Mouse (Mus musculus): Measurements from ENCODE around the gene Tmem221. TPM values are rescaled to one million over a fixed set of nuclear protein-coding genes. Genes with fewer than 3 reads are reported as not detected.

Gene Tmem221
- polyA plus RNA-seq, 1 experiment from 2014 or later, result 0.21 TPM

DNA sequence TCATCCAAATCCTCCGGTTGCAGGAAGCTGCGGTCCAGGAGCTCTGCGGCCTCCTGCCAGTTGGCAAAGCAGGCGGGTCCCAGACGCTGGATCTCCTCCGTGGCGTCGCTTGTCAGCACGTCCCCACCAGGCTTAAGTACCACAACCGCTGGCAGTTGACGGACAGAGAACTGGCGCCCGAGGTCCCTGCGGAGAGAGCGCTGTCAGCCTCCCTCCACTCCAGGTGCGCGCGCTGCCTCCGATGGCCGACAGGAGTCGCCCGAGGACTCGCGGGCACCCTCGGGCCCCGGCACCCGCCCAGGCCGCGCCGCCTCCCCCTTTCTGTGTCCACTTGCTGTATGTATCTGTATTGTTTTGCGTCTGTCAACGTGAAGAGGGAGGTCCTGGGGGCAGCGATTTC lies 4.1 kb upstream of the Tmem221 start:
- peak overlapping the region; percentile 54 for H3K4me2 ChIP-seq
- 0 out of 2 replicates have a peak, but pooled peaks cover 3% of the 10 kb centered on the region for H3K9me3 ChIP-seq (replicated peaks; ENCODE audit: control insufficient read depth, low read length)
- 1% methylated on average over 32 of the region's 33 CpGs for WGBS (ENCODE audit: insufficient replicate concordance)
- H3K4me1 ChIP-seq (ENCODE audit: control insufficient read depth, insufficient read depth, low read length), result peaks cover 8% of the 10 kb centered on the region
- H3K27ac ChIP-seq (ENCODE audit: low read depth, low read length), result no peak overlapping the region
- H3K4me3 ChIP-seq (ENCODE audit: low read depth, low read length), result peak overlapping the region; percentile 1; the same call in 1 of the 2 replicates
- peaks cover 2% of the 10 kb centered on the region; the same call in 1 of the 2 replicates for H3K36me3 ChIP-seq (ENCODE audit: control insufficient read depth, insufficient read depth, low read length)
- H3K27me3 ChIP-seq (ENCODE audit: control insufficient read depth, insufficient read depth, low read length), result peaks cover 56% of the 10 kb centered on the region
- no peak overlapping the region for H3K9ac ChIP-seq (ENCODE audit: low read depth, low read length)
- 0 out of 2 replicates have a peak, but pooled peaks have one; percentile 12 for ATAC-seq (replicated peaks; ENCODE audit: insufficient number of reproducible peaks, low FRiP score, low TSS enrichment)

DNA sequence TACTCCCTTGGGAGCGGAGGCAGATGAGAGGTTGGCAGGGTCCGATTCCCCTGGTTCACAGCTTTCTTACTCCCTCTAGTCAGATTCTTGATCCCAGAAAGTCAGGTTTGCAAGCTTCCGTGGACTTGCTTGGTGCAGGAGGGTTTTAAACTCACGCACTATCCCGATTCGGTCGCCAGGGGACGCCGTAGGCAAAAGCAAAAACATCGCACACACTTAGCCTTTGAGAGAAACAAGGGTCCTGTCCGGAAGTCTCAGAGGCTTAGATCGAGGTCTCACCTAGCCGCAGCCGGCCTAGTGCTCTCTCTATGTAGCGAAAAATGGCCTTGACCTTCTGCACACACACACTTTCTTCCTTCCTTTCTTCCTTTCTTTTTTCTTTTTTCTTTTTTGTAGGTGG lies 2.7 kb upstream of the Tmem221 start:
- WGBS (ENCODE audit: insufficient replicate concordance), result 3% methylated on average over 15 of the region's 15 CpGs
- no peak overlapping the region for H3K27ac ChIP-seq (ENCODE audit: low read depth, low read length)
- no peak overlapping the region for H3K9ac ChIP-seq (ENCODE audit: low read depth, low read length)
- peaks cover 8% of the 10 kb centered on the region for H3K4me1 ChIP-seq (ENCODE audit: control insufficient read depth, insufficient read depth, low read length)
- H3K9me3 ChIP-seq (replicated peaks; ENCODE audit: control insufficient read depth, low read length), result 0 out of 2 replicates have a peak, but pooled peaks cover 3% of the 10 kb centered on the region
- no peak overlapping the region for H3K4me3 ChIP-seq (ENCODE audit: low read depth, low read length)
- peaks cover 2% of the 10 kb centered on the region; the same call in 1 of the 2 replicates for H3K36me3 ChIP-seq (ENCODE audit: control insufficient read depth, insufficient read depth, low read length)
- peaks cover 64% of the 10 kb centered on the region for H3K27me3 ChIP-seq (ENCODE audit: control insufficient read depth, insufficient read depth, low read length)
- H3K4me2 ChIP-seq, result no peak overlapping the region
- no peak for ATAC-seq (replicated peaks; ENCODE audit: insufficient number of reproducible peaks, low FRiP score, low TSS enrichment)

DNA sequence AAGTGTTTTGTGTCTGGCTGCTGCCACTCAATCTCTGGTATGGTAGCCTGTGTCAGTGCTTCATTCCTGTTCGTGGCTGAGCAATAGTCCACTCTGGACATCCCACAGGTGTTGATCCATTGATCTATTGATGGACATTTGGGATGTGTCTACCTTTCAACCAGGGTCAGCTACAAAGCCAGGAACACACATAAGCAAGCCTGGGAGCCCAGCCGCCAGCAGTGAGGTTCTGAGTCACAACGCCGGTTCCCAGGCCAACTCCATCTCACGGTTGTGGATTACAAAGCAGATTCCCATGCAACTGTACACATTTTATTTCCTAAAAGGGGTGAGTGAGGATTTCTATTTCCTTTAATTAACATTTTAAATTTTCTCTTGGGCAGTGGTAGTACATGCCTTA lies 2.1 kb upstream of the Tmem221 start:
- H3K4me3 ChIP-seq (ENCODE audit: low read depth, low read length), result no peak overlapping the region
- no peak overlapping the region for H3K27ac ChIP-seq (ENCODE audit: low read depth, low read length)
- no peak for ATAC-seq (replicated peaks; ENCODE audit: insufficient number of reproducible peaks, low FRiP score, low TSS enrichment)
- H3K36me3 ChIP-seq (ENCODE audit: control insufficient read depth, insufficient read depth, low read length), result peaks cover 2% of the 10 kb centered on the region; the same call in 1 of the 2 replicates
- 0 out of 2 replicates have a peak, but pooled peaks cover 3% of the 10 kb centered on the region for H3K9me3 ChIP-seq (replicated peaks; ENCODE audit: control insufficient read depth, low read length)
- peaks cover 62% of the 10 kb centered on the region for H3K27me3 ChIP-seq (ENCODE audit: control insufficient read depth, insufficient read depth, low read length)
- WGBS (ENCODE audit: insufficient replicate concordance), result 80% methylated on average over 5 of the region's 5 CpGs
- no peak overlapping the region for H3K4me2 ChIP-seq
- H3K4me1 ChIP-seq (ENCODE audit: control insufficient read depth, insufficient read depth, low read length), result peaks cover 8% of the 10 kb centered on the region
- no peak overlapping the region for H3K9ac ChIP-seq (ENCODE audit: low read depth, low read length)

DNA sequence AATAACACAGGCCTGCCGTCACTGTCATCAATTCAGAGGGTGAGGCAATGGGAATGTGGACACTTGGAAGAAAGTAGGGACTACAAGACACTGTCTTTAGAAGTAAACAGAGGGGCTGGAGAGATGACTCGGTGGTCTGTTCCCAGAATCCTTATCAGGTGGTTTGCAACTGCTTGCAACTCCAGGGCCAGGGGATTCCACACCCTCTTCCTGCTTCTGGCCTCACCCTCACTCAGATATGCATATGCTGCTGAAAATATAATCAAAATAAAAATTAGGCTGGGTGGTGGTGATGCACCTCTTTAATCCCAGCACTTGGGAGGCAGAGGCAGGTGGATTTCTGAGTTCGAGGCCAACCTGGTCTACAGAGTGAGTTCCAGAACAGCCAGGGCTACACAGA lies 1.4 kb upstream of the Tmem221 start:
- H3K27me3 ChIP-seq (ENCODE audit: control insufficient read depth, insufficient read depth, low read length), result peaks cover 66% of the 10 kb centered on the region
- H3K36me3 ChIP-seq (ENCODE audit: control insufficient read depth, insufficient read depth, low read length), result peaks cover 2% of the 10 kb centered on the region; the same call in 1 of the 2 replicates
- 56% methylated on average over 3 of the region's 3 CpGs for WGBS (ENCODE audit: insufficient replicate concordance)
- H3K4me2 ChIP-seq, result no peak overlapping the region
- ATAC-seq (replicated peaks; ENCODE audit: insufficient number of reproducible peaks, low FRiP score, low TSS enrichment), result no peak
- no peak overlapping the region for H3K4me3 ChIP-seq (ENCODE audit: low read depth, low read length)
- peaks cover 8% of the 10 kb centered on the region for H3K4me1 ChIP-seq (ENCODE audit: control insufficient read depth, insufficient read depth, low read length)
- 0 out of 2 replicates have a peak, but pooled peaks cover 3% of the 10 kb centered on the region for H3K9me3 ChIP-seq (replicated peaks; ENCODE audit: control insufficient read depth, low read length)
- H3K9ac ChIP-seq (ENCODE audit: low read depth, low read length), result no peak overlapping the region
- H3K27ac ChIP-seq (ENCODE audit: low read depth, low read length), result no peak overlapping the region

DNA sequence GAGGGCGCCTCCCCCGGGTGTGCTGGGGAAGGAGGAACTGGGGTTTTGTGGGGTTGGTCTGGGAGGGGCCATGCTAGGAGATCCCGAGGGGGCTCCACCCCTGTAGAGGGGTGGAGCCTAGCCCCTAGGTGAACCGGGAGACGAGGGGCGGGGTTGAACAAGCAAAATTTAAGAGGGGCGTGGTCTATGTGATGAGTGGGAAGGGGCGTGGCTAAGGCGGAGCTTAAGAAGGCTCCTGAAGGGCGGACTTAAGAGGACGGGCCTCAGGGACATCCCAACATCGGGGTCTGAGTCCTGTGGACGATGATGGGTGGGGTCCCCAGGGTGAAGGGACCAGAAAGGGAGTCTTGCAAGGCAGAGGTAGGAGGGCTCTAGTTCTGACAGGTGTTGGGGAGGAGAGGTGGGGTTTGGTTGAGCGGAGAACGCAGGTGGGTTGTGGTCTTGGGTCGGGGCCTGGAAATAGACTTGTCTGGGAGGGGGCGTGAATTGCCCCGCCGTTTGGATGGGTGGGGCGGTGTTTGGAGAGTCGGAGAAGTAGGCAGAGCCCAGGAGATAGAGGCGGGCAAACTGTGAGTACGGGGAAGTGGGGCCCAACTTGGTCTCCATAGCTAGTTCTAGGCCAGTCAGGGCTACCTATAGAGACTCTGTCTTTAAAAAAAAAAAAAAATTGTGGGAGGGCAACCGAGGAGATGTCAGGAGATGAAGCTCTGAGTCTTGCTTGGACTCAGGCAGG lies 453 bp upstream of the Tmem221 start:
- 3% methylated on average over 24 of the region's 24 CpGs for WGBS (ENCODE audit: insufficient replicate concordance)
- peak overlapping the region; percentile 44 for H3K4me3 ChIP-seq (ENCODE audit: low read depth, low read length)
- no peak overlapping the region for H3K9ac ChIP-seq (ENCODE audit: low read depth, low read length)
- peaks cover 66% of the 10 kb centered on the region for H3K27me3 ChIP-seq (ENCODE audit: control insufficient read depth, insufficient read depth, low read length)
- H3K9me3 ChIP-seq (replicated peaks; ENCODE audit: control insufficient read depth, low read length), result 0 out of 2 replicates have a peak, but pooled peaks cover 2% of the 10 kb centered on the region
- H3K36me3 ChIP-seq (ENCODE audit: control insufficient read depth, insufficient read depth, low read length), result peaks cover 2% of the 10 kb centered on the region; the same call in 1 of the 2 replicates
- no peak overlapping the region for H3K27ac ChIP-seq (ENCODE audit: low read depth, low read length)
- ATAC-seq (replicated peaks; ENCODE audit: insufficient number of reproducible peaks, low FRiP score, low TSS enrichment), result peak; percentile 45
- peaks cover 8% of the 10 kb centered on the region for H3K4me1 ChIP-seq (ENCODE audit: control insufficient read depth, insufficient read depth, low read length)
- peak overlapping the region; percentile 74 for H3K4me2 ChIP-seq

DNA sequence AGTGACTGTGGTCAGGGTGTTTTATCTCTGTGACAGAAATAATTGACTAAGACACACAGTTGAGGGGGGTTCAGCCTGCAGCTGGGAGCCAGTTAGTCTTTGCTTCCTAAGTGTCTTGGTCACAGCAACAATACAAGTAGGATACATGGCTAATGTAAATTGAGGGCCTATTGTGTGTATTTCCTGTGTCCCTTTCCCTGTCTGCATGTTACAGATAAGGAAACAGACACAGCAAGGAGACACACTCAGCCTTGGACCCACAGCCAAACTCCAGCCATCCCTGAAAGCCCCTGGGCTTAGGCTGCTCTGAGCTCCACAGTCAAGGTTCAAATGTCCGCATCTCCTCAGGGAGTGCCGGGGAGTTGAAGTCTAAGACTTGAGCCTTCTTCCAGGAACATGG lies 4.0 kb downstream of the Tmem221 start:
- H3K27ac ChIP-seq (ENCODE audit: low read depth, low read length), result no peak overlapping the region
- H3K36me3 ChIP-seq (ENCODE audit: control insufficient read depth, insufficient read depth, low read length), result no peaks in the 10 kb centered on the region
- ATAC-seq (replicated peaks; ENCODE audit: insufficient number of reproducible peaks, low FRiP score, low TSS enrichment), result no peak

DNA sequence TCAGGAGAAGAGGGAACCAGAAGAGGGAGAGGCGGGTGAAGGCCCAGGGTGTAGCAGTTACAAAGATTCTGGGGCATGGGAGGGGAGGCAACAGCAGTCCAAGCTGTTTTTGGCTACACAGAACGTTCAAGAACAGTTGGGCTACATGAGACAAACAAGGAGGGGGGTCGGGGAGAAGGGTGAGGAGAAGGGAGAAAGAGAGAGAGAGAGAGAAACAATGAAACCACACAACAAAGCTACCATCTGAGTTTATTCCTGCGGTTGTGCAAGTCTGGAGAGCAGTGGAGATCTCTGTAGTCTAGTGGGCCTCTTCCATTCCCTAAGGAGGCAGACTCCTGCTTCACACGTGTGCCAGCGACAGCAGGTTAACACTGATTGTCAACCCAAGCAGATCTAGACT lies 4.7 kb downstream of the Tmem221 start:
- 84% methylated on average over 6 of the region's 6 CpGs for WGBS (ENCODE audit: insufficient replicate concordance)
- H3K36me3 ChIP-seq (ENCODE audit: control insufficient read depth, insufficient read depth, low read length), result no peaks in the 10 kb centered on the region
- no peak overlapping the region for H3K4me3 ChIP-seq (ENCODE audit: low read depth, low read length)
- H3K9me3 ChIP-seq (replicated peaks; ENCODE audit: control insufficient read depth, low read length), result no peaks in the 10 kb centered on the region
- no peak overlapping the region for H3K27ac ChIP-seq (ENCODE audit: low read depth, low read length)
- ATAC-seq (replicated peaks; ENCODE audit: insufficient number of reproducible peaks, low FRiP score, low TSS enrichment), result no peak
- H3K4me2 ChIP-seq, result no peak overlapping the region
- peaks cover 31% of the 10 kb centered on the region for H3K27me3 ChIP-seq (ENCODE audit: control insufficient read depth, insufficient read depth, low read length)
- peaks cover 12% of the 10 kb centered on the region for H3K4me1 ChIP-seq (ENCODE audit: control insufficient read depth, insufficient read depth, low read length)
- no peak overlapping the region for H3K9ac ChIP-seq (ENCODE audit: low read depth, low read length)

More for the DNA sequence above, 4.0 kb downstream of the Tmem221 start:
- H3K27me3 ChIP-seq (ENCODE audit: control insufficient read depth, insufficient read depth, low read length), result peaks cover 37% of the 10 kb centered on the region
- H3K4me2 ChIP-seq, result no peak overlapping the region; the same call in 1 of the 2 replicates
- WGBS (ENCODE audit: insufficient replicate concordance), result 82% methylated on average over 2 of the region's 2 CpGs
- no peaks in the 10 kb centered on the region for H3K9me3 ChIP-seq (replicated peaks; ENCODE audit: control insufficient read depth, low read length)
- no peak overlapping the region for H3K9ac ChIP-seq (ENCODE audit: low read depth, low read length)
- H3K4me3 ChIP-seq (ENCODE audit: low read depth, low read length), result no peak overlapping the region
- peaks cover 13% of the 10 kb centered on the region for H3K4me1 ChIP-seq (ENCODE audit: control insufficient read depth, insufficient read depth, low read length)

DNA sequence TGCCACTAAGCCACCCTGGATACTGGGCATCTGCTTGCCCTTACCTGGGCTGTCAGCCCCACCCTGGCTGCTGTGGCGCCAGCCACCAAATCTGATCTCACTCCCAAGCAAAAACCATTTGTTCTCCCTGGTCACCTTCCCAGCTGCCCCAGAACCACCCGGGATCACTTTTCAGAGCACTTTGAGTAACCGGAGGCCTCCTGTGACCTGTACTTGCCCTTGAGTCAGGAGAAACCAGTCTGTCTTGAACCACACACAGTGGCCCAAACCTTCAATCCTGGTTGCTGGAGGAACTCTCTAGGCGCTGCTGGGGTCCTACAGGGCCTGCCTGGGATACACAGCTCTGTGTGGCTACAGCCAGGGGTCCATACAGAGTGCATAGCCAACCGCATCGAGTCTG lies 5.9 kb downstream of the Tmem221 start:
- Histone ChIP-seq H3K27ac (ENCODE audit: low read depth, low read length) (no peak overlapping the region), H3K9me3 (replicated peaks; ENCODE audit: control insufficient read depth, low read length) (no peaks in the 10 kb centered on the region), H3K4me2 (no peak overlapping the region), H3K36me3 (ENCODE audit: control insufficient read depth, insufficient read depth, low read length) (peaks cover 3% of the 10 kb centered on the region), H3K9ac (ENCODE audit: low read depth, low read length) (no peak overlapping the region), H3K4me3 (ENCODE audit: low read depth, low read length) (no peak overlapping the region), H3K4me1 (ENCODE audit: control insufficient read depth, insufficient read depth, low read length) (0 out of 2 replicates have a peak, but pooled peaks cover 5% of the 10 kb centered on the region), H3K27me3 (ENCODE audit: control insufficient read depth, insufficient read depth, low read length) (peaks cover 18% of the 10 kb centered on the region)
- WGBS (ENCODE audit: insufficient replicate concordance), result 51% methylated on average over 6 of the region's 6 CpGs
- ATAC-seq (replicated peaks; ENCODE audit: insufficient number of reproducible peaks, low FRiP score, low TSS enrichment), result no peak

Measured in heart, embryonic 11.5 days (tissue).